Mouse (Mus musculus): ENCODE data around the gene Capn7.

The Capn7 gene

GRCm38 (mm10) chr14:31394822-31395532 lies 58.5 kb downstream of the Capn7 start:
- Histone ChIP-seq H3K9me3 (ENCODE audit: low read length) (no peaks in the 10 kb centered on the region), H3K27me3 (ENCODE audit: insufficient read depth, low read length) (no peaks in the 10 kb centered on the region; the same call in 1 of the 2 replicates), H3K4me3 (replicated peaks; ENCODE audit: low read length) (no peak overlapping the region), H3K4me1 (replicated peaks; ENCODE audit: low read depth, low read length) (peaks cover 19% of the 10 kb centered on the region), H3K36me3 (ENCODE audit: insufficient read depth, low read length) (no peaks in the 10 kb centered on the region)
- TF ChIP-seq POU5F1 (IDR thresholded peaks at IDR 0.05; ENCODE audit: borderline replicate concordance, low read length) = no peak
- TF ChIP-seq NANOG (IDR thresholded peaks at IDR 0.05; ENCODE audit: borderline replicate concordance, low read length) = no peak
- peak; percentile 22 for TF ChIP-seq CTCF (conservative IDR thresholded peaks at IDR 0.05; ENCODE audit: low read length)

- TF ChIP-seq NANOG (IDR thresholded peaks at IDR 0.05; ENCODE audit: borderline replicate concordance, low read length) = no peak
- no peak for TF ChIP-seq POU5F1 (IDR thresholded peaks at IDR 0.05; ENCODE audit: borderline replicate concordance, low read length)
- no peak for TF ChIP-seq CTCF (conservative IDR thresholded peaks at IDR 0.05; ENCODE audit: low read length)
- Histone ChIP-seq H3K4me3 (replicated peaks; ENCODE audit: low read length) (no peak overlapping the region), H3K27me3 (ENCODE audit: insufficient read depth, low read length) (no peaks in the 10 kb centered on the region; the same call in 1 of the 2 replicates), H3K4me1 (replicated peaks; ENCODE audit: low read depth, low read length) (peaks cover 19% of the 10 kb centered on the region), H3K9me3 (ENCODE audit: low read length) (no peaks in the 10 kb centered on the region), H3K36me3 (ENCODE audit: insufficient read depth, low read length) (no peaks in the 10 kb centered on the region)
These were observed 59.3 kb downstream of the Capn7 start for GRCm38 (mm10) chr14:31395629-31396199.

- Histone ChIP-seq H3K9me3 (ENCODE audit: low read length) (no peaks in the 10 kb centered on the region), H3K36me3 (ENCODE audit: insufficient read depth, low read length) (no peaks in the 10 kb centered on the region), H3K4me1 (replicated peaks; ENCODE audit: low read depth, low read length) (peaks cover 19% of the 10 kb centered on the region), H3K27me3 (ENCODE audit: insufficient read depth, low read length) (no peaks in the 10 kb centered on the region; the same call in 1 of the 2 replicates), H3K4me3 (replicated peaks; ENCODE audit: low read length) (no peak overlapping the region)
- TF ChIP-seq POU5F1 (IDR thresholded peaks at IDR 0.05; ENCODE audit: borderline replicate concordance, low read length) = no peak
- TF ChIP-seq CTCF (conservative IDR thresholded peaks at IDR 0.05; ENCODE audit: low read length) = no peak
- TF ChIP-seq NANOG (IDR thresholded peaks at IDR 0.05; ENCODE audit: borderline replicate concordance, low read length) = no peak
These were observed 60.0 kb downstream of the Capn7 start for GRCm38 (mm10) chr14:31396428-31396827.

GRCm38 (mm10) chr14:31397353-31397752 lies 60.9 kb downstream of the Capn7 start:
- peaks cover 19% of the 10 kb centered on the region for H3K4me1 ChIP-seq (replicated peaks; ENCODE audit: low read depth, low read length)
- H3K4me3 ChIP-seq (replicated peaks; ENCODE audit: low read length) = no peak overlapping the region
- H3K36me3 ChIP-seq (ENCODE audit: insufficient read depth, low read length) = no peaks in the 10 kb centered on the region
- no peaks in the 10 kb centered on the region for H3K9me3 ChIP-seq (ENCODE audit: low read length)
- peaks cover 1% of the 10 kb centered on the region for H3K27me3 ChIP-seq (ENCODE audit: insufficient read depth, low read length)
- TF ChIP-seq CTCF (conservative IDR thresholded peaks at IDR 0.05; ENCODE audit: low read length) = no peak
- TF ChIP-seq NANOG (IDR thresholded peaks at IDR 0.05; ENCODE audit: borderline replicate concordance, low read length) = no peak
- no peak for TF ChIP-seq POU5F1 (IDR thresholded peaks at IDR 0.05; ENCODE audit: borderline replicate concordance, low read length)

- Histone ChIP-seq H3K27me3 (ENCODE audit: insufficient read depth, low read length) (peaks cover 7% of the 10 kb centered on the region), H3K4me3 (replicated peaks; ENCODE audit: low read length) (no peak overlapping the region), H3K4me1 (replicated peaks; ENCODE audit: low read depth, low read length) (peaks cover 19% of the 10 kb centered on the region), H3K36me3 (ENCODE audit: insufficient read depth, low read length) (no peaks in the 10 kb centered on the region), H3K9me3 (ENCODE audit: low read length) (no peaks in the 10 kb centered on the region)
- TF ChIP-seq CTCF (conservative IDR thresholded peaks at IDR 0.05; ENCODE audit: low read length) = no peak
- no peak for TF ChIP-seq NANOG (IDR thresholded peaks at IDR 0.05; ENCODE audit: borderline replicate concordance, low read length)
- TF ChIP-seq POU5F1 (IDR thresholded peaks at IDR 0.05; ENCODE audit: borderline replicate concordance, low read length) = no peak
These were observed 61.6 kb downstream of the Capn7 start for GRCm38 (mm10) chr14:31397791-31398595.

- Histone ChIP-seq H3K4me3 (replicated peaks; ENCODE audit: low read length) (no peak overlapping the region), H3K36me3 (ENCODE audit: insufficient read depth, low read length) (no peaks in the 10 kb centered on the region), H3K9me3 (ENCODE audit: low read length) (no peaks in the 10 kb centered on the region), H3K27me3 (ENCODE audit: insufficient read depth, low read length) (peaks cover 10% of the 10 kb centered on the region), H3K4me1 (replicated peaks; ENCODE audit: low read depth, low read length) (peaks cover 23% of the 10 kb centered on the region)
- TF ChIP-seq CTCF (conservative IDR thresholded peaks at IDR 0.05; ENCODE audit: low read length) (no peak), POU5F1 (IDR thresholded peaks at IDR 0.05; ENCODE audit: borderline replicate concordance, low read length) (no peak), NANOG (IDR thresholded peaks at IDR 0.05; ENCODE audit: borderline replicate concordance, low read length) (no peak)
These were observed 62.4 kb downstream of the Capn7 start for GRCm38 (mm10) chr14:31398819-31399218.

GRCm38 (mm10) chr14:31399271-31399670 lies 62.8 kb downstream of the Capn7 start:
- Histone ChIP-seq H3K27me3 (ENCODE audit: insufficient read depth, low read length) (peaks cover 10% of the 10 kb centered on the region), H3K4me3 (replicated peaks; ENCODE audit: low read length) (no peak overlapping the region), H3K36me3 (ENCODE audit: insufficient read depth, low read length) (no peaks in the 10 kb centered on the region), H3K4me1 (replicated peaks; ENCODE audit: low read depth, low read length) (peaks cover 27% of the 10 kb centered on the region), H3K9me3 (ENCODE audit: low read length) (no peaks in the 10 kb centered on the region)
- TF ChIP-seq CTCF (conservative IDR thresholded peaks at IDR 0.05; ENCODE audit: low read length) = no peak
- TF ChIP-seq POU5F1 (IDR thresholded peaks at IDR 0.05; ENCODE audit: borderline replicate concordance, low read length) = no peak
- TF ChIP-seq NANOG (IDR thresholded peaks at IDR 0.05; ENCODE audit: borderline replicate concordance, low read length) = no peak

GRCm38 (mm10) chr14:31400246-31400645 lies 63.8 kb downstream of the Capn7 start:
- TF ChIP-seq NANOG (IDR thresholded peaks at IDR 0.05; ENCODE audit: borderline replicate concordance, low read length) = no peak
- no peak for TF ChIP-seq POU5F1 (IDR thresholded peaks at IDR 0.05; ENCODE audit: borderline replicate concordance, low read length)
- no peak for TF ChIP-seq CTCF (conservative IDR thresholded peaks at IDR 0.05; ENCODE audit: low read length)
- Histone ChIP-seq H3K9me3 (ENCODE audit: low read length) (no peaks in the 10 kb centered on the region), H3K4me3 (replicated peaks; ENCODE audit: low read length) (no peak overlapping the region), H3K27me3 (ENCODE audit: insufficient read depth, low read length) (peaks cover 10% of the 10 kb centered on the region), H3K36me3 (ENCODE audit: insufficient read depth, low read length) (no peaks in the 10 kb centered on the region), H3K4me1 (replicated peaks; ENCODE audit: low read depth, low read length) (peaks cover 28% of the 10 kb centered on the region)

Data from E14TG2a.4 (cell line).